Mouse (Mus musculus) cerebral cortex, adult 2 months (tissue): ENCODE data around the gene Tulp2.

Experiments used
- WGBS: fragments of 180-500 bp; shearing (Covaris S2); methylation state at CpG from one replicate; pipeline ENCODE4 v1.1.7; 2018; 5-methylcytosine and 5-hydroxymethylcytosine counted together

The Tulp2 gene

GRCm38 (mm10) chr7:45522194-45522752 lies 40.6 kb downstream of the Tulp2 start:
- WGBS = 40% methylated on average over 16 of the region's 16 CpGs

GRCm38 (mm10) chr7:45522957-45523676 lies 41.4 kb downstream of the Tulp2 start:
- WGBS = 82% methylated on average over 18 of the region's 18 CpGs

GRCm38 (mm10) chr7:45523678-45524170 lies 42.0 kb downstream of the Tulp2 start:
- 83% methylated on average over 13 of the region's 13 CpGs for WGBS

GRCm38 (mm10) chr7:45524841-45525621 lies 43.4 kb downstream of the Tulp2 start:
- 25% methylated on average over 12 of the region's 12 CpGs for WGBS

GRCm38 (mm10) chr7:45525809-45526473 lies 44.3 kb downstream of the Tulp2 start, which contains the start of the genes Ppp1r15a and Plekha4:
Gene Ppp1r15a, minus strand, starts transcription at chr7:45526268.
Gene Plekha4, plus strand, starts transcription at chr7:45526330.
- under 1% methylated on average over 54 of the region's 54 CpGs for WGBS

- 25% methylated on average over 7 of the region's 7 CpGs for WGBS
Observed at GRCm38 (mm10) chr7:45526474-45527120, 44.9 kb downstream of the Tulp2 start.

- WGBS = 87% methylated on average over 6 of the region's 6 CpGs
Observed at GRCm38 (mm10) chr7:45527169-45527568, 45.5 kb downstream of the Tulp2 start.

GRCm38 (mm10) chr7:45529461-45529860 lies 47.8 kb downstream of the Tulp2 start:
- 30% methylated on average over 6 of the region's 6 CpGs for WGBS

GRCm38 (mm10) chr7:45530643-45531042 lies 49.0 kb downstream of the Tulp2 start:
- WGBS = 40% methylated on average over 2 of the region's 2 CpGs

- WGBS = 74% methylated on average over 1 of the region's 1 CpGs
Observed at GRCm38 (mm10) chr7:45535676-45536075, 54.0 kb downstream of the Tulp2 start.

GRCm38 (mm10) chr7:45537602-45538001 lies 55.9 kb downstream of the Tulp2 start:
- 81% methylated on average over 10 of the region's 10 CpGs for WGBS

GRCm38 (mm10) chr7:45538163-45539041 lies 56.7 kb downstream of the Tulp2 start:
- 2% methylated on average over 29 of the region's 29 CpGs for WGBS

GRCm38 (mm10) chr7:45539095-45539494 lies 57.4 kb downstream of the Tulp2 start:
- 91% methylated on average over 3 of the region's 3 CpGs for WGBS

GRCm38 (mm10) chr7:45540213-45540612 lies 58.5 kb downstream of the Tulp2 start:
- WGBS = 74% methylated on average over 2 of the region's 2 CpGs

- WGBS = 89% methylated on average over 1 of the region's 1 CpGs
Observed at GRCm38 (mm10) chr7:45544525-45544924, 62.8 kb downstream of the Tulp2 start.

GRCm38 (mm10) chr7:45549641-45550436 lies 68.2 kb downstream of the Tulp2 start:
- 91% methylated on average over 16 of the region's 16 CpGs for WGBS

GRCm38 (mm10) chr7:45550821-45551511 lies 69.3 kb downstream of the Tulp2 start:
- 79% methylated on average over 11 of the region's 11 CpGs for whole genome bisulfite sequencing

- 88% methylated on average over 8 of the region's 8 CpGs for WGBS
Observed at GRCm38 (mm10) chr7:45551512-45551883, 69.8 kb downstream of the Tulp2 start.

GRCm38 (mm10) chr7:45553519-45553918 lies 71.8 kb downstream of the Tulp2 start:
- WGBS = 79% methylated on average over 8 of the region's 8 CpGs
